Mouse (Mus musculus) cerebellum, postnatal 4 days (tissue): ENCODE results near the gene Degs1.

Experiments
- DNase-seq, 2 experiments: peaks; one replicate each; pipeline ENCODE4 v3.0.0; 2022; ENCODE audit warnings: low spot score in 2 of 2, mixed read lengths in 1 of 2

Gene Degs1

DNA sequence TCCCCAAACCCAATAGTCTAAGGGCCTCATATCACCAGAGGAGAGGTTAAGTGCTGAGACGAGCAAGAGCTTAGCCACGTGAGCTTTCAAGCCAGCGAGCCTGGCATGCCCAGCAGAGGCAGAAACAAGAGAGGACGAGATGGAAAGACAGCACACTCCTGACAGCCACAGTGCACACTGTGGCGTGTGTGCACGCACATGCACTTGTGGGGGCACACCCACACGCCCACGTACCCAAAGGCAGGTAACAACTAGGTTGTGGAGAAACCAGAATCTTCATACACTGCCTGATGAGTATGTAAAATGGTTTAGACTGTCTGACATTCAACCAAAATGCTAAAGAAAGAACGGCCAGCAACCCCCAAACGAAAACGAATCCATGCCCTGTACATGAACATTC is 2.0 kb downstream of the Degs1 start:
- DNase-seq: no peak

DNA sequence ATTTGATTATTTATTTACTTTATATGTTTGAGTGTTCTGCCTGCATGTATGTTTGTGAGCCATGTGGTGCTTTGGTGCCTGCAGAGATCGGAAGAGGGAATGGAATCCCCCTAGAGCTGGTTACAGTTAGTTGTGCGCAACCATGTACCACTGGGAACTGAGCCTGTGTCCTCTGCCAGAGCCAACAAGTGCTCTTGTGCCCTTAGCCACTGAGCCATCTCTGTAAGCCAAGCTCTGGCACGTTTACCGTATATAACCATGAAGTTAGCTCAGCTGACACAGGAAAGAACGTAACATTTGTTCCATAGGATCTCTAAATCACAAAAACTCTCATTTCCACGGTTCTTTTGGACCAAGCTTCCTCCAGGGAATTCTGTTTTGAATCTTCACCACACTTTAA is 2.6 kb downstream of the Degs1 start:
- DNase-seq: no peak

DNA sequence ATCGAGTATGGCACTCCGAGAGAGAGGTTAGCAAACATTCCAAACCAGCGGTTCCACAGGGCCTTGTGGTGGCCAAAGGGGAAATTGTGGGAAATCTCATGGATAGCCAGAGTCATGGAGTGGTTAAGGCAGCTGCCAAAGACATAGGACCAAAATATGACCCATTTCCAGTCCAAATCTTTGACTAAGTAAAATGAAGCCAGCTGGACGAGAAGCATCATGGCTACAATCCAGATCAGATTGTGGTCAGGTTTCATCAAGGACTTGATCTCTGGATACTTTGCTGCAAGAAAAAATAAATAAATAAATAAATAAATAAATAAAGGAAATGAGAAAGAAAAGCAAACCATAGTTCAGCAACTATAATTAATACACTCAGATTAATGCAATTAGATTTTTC is 3.2 kb downstream of the Degs1 start:
- DNase-seq: no peak

DNA sequence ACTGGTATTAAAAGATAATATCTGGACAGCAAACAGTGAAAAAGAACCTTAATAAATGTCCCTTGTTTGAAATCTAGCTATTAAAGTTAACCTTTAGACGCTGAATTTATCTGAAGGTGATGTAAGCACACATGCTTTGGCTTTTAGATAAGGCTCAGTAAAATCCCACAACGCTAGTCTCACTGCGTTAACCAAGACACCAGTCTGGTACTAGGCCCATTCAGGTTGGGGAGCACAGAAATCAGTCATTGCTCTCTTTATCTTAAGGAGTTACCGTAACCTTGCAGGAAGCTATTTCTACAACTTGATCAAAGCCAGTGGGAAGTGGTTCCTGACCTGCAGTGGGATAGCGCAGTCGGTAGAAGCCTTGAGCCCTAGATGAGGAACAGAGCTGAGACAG is 7.5 kb downstream of the Degs1 start:
- no peak for DNase-seq

DNA sequence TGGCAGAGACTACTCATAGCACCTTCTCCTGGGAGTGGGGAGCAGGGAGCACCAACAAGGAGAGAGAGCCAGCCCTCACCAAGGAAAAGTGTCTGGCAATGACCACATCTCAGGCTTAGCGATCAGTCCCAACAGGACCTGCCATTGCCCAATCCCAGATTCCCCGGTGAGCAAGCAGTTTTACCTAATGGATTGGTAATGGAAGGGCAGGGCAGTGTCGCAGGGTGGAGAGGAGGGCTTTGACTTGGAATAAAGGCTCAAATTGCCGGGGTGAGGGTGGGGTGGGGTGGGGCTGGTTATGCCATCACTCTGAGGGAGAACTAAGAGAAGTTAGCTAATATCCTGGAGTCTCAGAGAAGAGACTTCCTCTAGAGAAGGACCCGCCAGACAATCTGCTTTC is 11.0 kb downstream of the Degs1 start:
- DNase-seq: no peak

DNA sequence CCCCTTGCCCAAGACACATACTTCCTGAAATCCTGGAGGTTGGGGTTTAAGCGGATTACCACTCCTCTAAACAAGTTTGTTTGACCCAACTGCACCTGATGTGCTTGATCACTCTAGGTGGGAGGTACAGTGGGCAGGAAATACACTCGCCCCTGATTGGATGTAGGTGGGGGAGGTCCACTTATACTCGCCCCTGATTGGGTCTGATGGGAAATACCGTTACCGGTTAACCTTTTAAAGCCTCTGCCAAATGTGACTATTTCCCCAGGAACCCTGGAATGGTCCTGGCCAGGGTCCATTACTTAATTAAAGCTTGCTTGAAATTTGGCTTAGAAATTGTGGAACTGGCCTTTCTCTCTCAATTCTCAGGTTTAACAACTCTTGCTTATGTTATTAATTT is 11.5 kb downstream of the Degs1 start:
- no peak for DNase-seq

DNA sequence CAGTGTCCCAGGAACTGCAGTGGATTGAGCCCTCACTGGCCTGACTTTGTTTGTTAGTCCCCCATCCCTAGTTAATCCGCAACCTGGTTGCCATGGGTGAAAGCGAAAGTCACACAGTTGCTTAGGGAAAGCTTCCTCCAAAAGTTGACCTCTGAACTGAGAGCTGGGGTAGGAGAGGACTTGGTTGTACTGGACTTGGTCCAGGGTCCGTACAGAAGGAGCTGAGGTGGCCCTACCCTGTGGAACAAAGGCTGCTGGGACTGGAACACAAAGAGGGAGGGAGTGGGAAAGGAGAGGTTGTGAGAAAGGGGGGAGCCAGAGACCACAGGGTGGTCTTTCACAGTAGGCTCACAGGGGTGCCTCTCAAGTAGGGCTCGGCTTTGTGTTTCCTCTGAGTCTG is 14.3 kb downstream of the Degs1 start:
- no peak for DNase-seq

DNA sequence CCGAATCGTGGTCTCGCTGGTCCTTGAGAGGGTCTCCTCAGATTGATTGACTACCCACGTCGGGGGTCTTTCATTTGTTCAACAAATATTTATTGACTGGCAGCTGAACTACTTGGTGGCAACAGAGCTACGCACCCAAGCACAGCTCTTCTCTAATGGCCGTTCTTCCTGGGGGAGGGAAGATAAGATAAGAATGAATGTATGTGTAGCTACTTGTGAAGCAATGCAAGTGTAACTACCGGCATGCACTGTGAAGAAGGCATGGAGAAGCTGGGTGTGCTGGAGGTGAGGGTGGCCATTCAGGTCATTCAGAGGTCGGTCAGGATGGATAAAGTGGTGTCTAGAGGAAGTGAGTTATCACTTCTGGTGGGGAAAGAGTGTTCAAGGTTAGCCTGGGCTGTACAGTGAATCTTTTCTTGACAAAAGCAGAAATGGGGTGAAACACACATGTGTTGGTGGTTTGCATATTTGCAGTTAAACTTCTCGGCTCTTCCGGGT is 16.5 kb downstream of the Degs1 start:
- DNase-seq: no peak

DNA sequence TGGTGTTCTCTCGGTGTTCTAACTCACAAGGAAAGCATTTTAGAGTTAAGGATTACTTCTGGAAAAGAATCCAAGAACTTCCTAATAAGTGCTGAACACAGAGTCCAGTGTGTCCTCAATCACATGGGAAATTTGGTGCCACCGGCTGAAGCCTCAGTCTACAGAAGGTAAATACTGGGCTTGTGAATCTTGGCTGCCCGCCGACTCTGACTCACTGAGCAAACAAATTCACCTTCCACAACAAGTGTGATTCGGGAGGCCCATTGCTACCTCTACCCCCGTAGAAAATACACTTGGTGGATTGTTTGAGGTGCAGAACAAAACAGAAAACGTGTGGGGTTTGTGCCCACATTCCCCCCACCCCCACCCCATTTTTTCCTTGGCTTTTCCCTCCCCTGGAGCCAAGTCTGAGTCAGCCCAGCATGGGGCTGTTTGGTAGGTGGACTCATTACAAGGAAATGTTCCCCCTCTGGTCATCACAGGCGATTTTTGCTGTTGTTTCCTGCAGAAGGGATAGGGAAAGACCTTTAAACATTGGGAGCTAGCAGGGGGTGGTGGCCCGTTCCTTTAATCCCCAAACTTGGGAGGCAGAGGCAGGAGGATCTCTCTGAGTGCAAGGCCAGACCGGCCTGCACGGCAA is 26.4 kb downstream of the Degs1 start:
- DNase-seq: no peak

DNA sequence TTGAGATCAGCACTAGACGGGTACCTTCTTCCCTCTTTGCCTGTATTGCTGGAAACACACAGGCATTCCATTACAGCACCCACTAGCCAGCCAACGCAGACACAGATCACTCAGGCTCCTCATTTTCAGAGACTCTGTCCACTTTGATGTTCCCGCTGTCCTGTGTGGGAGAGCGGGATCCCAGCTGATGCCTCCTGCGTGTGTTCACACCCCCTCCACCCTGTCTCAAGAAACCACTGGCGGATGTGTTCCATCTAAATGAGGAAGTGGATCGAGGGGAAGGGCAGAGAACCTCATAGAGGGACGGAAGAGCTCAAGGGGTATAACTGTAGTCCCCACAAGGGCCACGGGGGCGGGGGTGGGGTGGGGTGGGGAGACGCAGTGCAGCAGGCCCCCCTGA is 27.6 kb downstream of the Degs1 start:
- no peak for DNase-seq

DNA sequence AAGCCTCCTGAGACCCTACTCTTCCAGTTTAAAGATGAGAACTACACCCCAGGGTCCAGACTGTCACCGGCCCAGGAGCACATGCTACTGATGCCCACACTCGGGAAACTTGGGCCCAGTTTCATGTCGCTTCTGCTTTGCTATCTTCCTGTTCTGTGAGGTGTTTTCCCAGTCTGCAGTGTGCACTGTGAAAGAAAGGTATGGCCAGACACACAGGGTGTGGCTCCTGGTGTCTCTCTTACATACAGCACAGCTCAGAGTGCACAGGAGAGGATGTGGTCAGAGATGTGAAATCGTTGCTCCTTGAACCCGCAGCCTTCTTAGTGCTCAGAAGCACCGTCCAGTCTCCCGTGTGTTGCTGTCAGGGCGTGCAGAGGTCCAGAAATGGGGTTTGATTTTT is 28.0 kb downstream of the Degs1 start:
- no peak for DNase-seq

DNA sequence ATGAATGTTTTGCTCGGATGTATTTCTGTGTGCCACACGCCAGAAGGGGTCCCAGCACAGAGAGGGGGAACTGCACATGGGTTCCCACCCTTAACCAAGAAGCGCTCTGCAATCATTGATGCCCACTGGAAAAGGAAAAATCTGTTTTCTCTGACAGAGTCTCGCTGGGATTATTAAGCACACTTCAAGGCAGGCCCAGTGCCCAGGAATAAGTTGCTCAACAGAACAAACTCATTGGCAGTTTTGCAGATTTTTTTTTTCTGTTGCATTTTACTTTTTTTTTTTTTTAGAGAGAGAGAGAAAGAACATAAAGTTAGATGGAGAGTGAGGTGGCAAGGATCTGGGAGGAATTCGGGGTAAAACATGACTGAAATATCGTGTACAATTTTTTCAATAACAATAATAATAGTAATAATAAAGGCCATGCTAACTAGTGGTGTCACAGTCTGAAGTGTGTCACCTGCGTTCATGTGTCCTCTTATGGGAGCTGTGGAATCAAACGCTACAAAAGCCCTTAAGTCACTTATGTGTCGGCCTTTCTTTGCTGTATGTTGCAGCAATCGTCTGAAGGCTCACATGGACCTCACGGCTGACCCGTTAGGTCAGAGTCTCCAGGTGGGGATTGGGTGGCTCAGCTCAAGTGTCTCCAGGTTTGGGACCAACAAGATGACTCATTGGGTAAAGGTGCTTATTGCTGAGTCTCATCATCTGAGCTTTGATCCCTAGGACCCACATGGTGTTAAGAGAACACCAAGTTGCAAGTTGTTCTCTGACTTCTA is 28.7 kb downstream of the Degs1 start:
- no peak for DNase-seq

DNA sequence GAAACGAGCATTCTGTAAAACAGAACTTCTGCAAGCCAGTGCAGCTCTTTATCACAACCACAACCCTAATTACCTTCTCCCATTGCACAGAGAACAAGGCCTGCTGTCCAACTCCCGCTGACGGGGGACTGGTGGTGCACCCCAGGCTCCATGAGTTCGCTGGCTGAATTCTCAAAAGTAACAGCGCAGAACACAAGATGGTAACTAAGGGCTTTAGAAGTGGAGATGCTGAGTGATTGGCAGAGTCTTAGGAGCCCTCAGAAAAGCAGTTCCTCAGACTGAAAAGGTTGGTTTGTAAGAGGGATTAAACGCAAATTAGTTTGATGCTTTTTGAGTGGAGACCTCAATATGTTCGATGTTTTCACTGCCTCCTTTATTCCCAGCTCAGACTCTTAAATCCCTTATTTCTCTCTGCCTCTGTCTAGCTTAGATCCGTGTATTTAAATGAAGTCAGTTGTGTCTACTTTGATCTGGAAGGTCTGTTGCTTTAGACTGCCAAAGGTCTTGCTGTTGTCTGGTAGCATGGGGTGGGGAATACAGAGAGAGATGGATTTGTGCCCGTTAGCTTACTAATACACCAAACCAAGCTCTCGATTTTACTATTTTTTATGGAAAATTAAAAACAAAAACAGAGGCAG is 30.0 kb downstream of the Degs1 start:
- DNase-seq: no peak

DNA sequence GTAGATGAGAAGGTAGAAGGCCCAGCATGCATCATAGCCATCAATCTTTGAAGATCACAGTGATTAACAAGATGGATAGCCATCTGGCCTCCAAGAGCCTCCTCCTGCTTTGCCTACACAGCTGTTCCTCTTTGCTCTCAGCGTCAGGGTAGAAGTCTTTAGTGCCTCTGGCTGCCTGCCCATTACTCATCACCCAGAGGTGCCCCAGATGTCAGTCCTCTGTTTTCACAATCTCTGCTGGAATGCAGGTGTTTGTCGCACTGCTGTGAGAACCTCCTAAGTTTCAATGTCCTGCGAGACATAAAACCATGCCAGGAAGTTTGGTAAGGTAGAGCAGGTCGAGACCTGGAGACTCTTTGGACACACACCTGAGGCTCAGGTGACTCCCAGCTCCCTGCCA is 31.9 kb downstream of the Degs1 start:
- no peak for DNase-seq

DNA sequence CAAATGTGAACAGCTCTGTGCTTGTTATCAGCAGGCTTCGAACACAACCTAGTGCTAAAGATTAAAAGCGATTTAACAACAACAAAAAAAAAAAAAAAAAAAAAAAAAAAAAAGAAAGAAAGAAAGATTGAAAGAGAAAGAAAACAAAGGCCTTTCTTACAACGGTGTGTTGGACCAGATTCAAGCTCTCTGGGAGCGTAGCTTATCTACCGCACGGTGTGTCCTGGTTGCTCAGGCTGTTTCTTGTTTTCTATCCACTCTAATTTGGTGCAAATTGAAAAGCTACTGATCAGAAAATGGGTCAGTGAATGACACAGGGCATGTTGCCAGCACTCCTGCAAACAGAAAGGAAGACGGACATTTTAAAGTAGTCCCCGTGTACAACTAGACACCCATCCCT is 33.3 kb downstream of the Degs1 start:
- DNase-seq: no peak

DNA sequence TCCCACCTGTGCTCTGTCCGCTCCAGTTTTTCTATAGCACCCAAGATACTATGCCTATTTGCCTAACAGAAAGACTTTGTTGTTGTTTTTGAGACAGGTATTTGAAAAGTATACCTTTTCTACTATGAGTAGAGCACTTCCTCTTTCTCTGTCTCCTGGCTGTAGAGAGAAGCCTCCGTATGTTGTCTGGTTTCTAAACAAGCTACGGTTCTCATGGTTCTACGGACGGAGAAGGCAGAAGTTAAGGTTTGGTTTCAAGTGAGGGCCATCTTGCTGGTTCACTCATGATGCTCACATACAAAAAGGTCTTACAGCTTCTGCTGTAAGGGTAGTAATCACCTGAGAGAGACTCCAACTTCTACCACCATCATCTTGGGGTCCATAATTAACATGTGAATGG is 37.6 kb downstream of the Degs1 start:
- DNase-seq: no peak

DNA sequence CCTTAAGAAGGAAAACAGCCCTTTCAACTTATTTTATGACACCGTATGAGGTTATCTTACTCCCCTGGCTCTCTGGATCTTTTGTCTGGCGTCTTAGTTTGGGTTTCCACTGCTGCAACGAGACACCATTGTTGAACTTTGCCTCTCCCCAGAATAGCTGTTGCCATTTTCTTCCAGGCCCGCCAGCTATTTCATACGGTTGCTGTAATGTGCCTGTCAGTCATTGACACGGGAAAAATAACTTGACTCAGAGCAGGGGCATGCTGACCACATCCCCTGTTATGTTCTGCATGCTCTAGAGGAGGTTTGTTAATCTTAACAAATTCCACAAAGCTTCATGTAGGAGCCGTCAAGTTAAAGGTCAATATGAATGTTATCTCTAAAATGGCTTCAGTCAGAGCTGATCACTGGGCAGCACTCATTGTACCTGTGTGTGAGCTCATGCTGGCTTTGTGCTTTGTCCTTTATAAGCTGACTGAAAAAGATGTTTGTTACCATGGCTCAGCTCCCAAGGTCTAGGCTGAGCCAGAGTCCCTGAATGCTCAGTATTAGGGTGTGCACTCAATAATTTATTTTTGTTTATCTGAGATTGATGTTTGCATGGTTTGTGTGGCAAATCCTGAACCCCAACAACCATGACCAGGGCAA is 44.4 kb downstream of the Degs1 start:
- DNase-seq: no peak

DNA sequence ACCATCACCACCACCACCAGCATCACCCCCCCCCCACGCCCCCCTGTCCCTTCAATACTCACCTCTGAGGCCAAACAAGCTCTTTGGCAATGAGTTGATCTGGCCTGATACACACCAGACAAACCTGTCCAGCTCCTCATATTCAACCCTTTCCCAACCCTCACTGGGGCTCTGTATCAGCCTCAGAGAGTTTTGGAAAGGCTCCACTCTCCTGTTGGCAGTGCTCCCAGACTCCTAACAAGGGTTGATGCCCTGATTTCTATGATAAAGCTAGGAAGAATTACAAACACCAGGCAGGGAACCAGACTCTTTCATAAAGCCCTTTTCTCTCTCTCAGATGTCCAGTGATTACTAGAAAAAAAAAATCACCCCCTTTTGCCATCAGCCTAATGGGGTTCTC is 45.2 kb downstream of the Degs1 start:
- peak in 1 of 2 experiments; percentile 24 for DNase-seq

DNA sequence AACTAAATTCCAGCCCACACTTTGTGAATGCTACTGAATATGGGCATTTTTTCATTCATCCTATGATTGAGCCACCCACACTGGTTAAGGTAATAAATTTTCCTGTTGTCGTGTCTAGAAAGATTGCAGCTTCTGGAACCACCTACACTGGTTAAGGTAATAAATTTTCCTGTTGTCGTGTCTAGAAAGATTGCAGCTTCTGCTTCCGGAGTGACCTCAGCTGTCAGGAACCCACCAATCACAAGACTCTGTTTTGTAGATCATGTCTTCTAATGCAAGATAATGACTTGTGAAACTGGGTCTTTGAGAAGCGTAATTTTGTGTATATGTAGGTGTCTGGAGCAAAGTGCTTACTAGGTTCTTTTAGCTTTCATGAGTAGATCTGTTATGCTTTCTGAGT is 47.4 kb downstream of the Degs1 start:
- no peak for DNase-seq

DNA sequence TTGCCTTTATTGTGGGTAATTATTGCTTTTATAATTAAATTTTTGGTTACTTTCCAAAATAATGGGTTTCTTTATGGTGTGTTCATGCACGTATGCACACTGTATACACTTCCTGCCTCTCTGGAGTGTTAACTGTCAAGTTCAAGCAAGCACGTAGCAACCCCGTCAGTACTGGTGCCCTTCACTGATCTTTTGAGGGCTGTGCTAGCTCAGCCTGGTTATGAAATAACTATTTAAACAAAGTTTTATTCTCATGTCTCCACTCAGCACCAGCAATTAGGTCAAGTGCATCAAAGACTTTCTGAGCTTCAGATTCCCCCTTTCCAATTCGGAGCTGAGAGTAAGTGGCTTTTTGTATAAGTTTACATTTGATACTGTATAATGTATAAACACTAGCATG is 53.2 kb downstream of the Degs1 start:
- no peak for DNase-seq

DNA sequence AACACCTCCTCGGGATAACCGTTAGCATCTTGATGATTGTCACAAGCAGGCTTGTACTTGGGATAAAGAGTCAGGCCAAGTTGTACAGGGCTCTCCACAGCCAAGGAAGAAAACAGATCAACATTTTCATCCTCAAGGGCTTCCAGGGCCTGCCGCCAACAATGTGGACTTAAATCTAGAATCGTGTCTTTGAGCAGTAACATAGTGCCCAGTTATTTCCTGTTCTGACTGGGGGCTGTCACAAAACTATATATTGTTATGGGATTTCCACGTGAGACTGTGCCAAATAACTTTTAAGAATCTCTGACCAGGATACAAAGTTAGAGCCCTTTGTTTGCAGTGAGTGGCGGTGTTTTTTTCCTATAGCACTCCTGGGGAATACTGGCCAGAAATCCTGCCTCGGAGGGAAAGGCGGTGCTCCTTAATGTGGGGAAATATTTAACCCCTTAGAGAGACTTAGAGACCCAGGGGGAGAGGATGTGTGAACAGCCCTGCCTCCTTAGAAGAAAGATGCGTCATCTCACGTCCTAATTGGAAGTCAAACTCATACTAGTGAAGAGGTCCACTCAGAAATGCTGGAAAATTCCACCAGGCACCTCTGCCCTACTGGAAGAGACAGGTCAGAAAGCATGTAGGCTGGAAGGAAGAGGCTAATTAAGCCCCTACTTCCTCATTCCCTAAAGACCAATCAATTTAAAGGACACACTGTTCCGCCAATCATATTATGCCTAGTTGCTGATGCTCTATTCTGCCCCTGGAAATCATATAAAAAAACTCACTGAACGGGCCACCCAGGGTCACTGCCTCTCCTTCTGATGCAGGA is 55.3 kb downstream of the Degs1 start:
- no peak for DNase-seq

DNA sequence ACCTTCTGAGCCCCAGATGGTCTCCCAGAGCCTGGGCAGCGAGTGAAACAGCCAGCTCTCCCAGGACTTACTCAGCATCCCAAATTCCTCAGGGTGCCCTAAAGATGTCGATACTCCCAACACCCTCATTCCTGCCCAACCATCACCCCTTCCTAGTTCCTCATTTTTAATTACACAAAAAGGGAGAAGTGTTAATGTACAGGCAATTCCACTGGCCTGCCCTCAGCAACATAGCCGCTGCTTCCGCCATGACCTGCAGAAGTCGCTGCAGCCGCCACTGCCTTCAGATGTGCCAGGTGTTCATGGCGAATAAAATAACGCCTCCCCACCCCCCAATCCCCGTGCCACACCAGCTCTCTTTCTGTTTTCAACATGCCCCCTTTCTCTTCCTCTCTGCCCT is 56.3 kb downstream of the Degs1 start:
- no peak for DNase-seq
